Mouse (Mus musculus) heart, postnatal 0 days (tissue): ENCODE measurements around the gene Neu2. TPM values are rescaled to one million over a fixed set of nuclear protein-coding genes. Genes with fewer than 3 reads are reported as not detected.
"Not testable (repeated sequence)": the region's sequence is repeated elsewhere in the genome, so short reads cannot be mapped to it uniquely, and the experiment has no call there.

Experiments used
- ATAC-seq: fragments of 200-750 bp; cut with Nextera tagmentation; 2 replicates; pipeline ENCODE4 v1.8.0; 2017; ENCODE audit warnings: low read depth, moderate number of reproducible peaks, moderate library complexity; ENCODE audit not compliant: insufficient read depth
- DNase-seq: peaks from one replicate; pipeline ENCODE4 v3.0.0-alpha.2; 2016; ENCODE audit warnings: low spot score
- H3K27ac ChIP-seq: fragments of 300-500 bp; sonication (generic); 2 replicates; pipeline ENCODE4 v1.5.1; 2014; ENCODE audit warnings: low read depth, mild to moderate bottlenecking
- H3K27me3 ChIP-seq: fragments of 300-500 bp; sonication (generic); 2 replicates; pipeline ENCODE4 v1.6.1; 2014; ENCODE audit warnings: low read length, mixed read lengths; ENCODE audit not compliant: control insufficient read depth, insufficient read depth
- H3K36me3 ChIP-seq: fragments of 300-500 bp; sonication (generic); replicated peaks from 2 replicates; pipeline ENCODE4 v1.6.1; 2014; ENCODE audit warnings: low read length, mixed read lengths; ENCODE audit not compliant: control insufficient read depth, insufficient read depth
- H3K4me1 ChIP-seq: fragments of 300-500 bp; sonication (generic); 2 replicates; pipeline ENCODE4 v1.6.1; 2014; ENCODE audit warnings: antibody characterized with exemption; ENCODE audit not compliant: control insufficient read depth, insufficient read depth
- H3K4me2 ChIP-seq: fragments of 300-500 bp; sonication (generic); 2 replicates; pipeline ENCODE4 v1.6.1; 2014; ENCODE audit warnings: low read depth, mild to moderate bottlenecking, low read length, moderate library complexity
- H3K4me3 ChIP-seq: fragments of 300-500 bp; sonication (generic); 2 replicates; pipeline ENCODE4 v1.5.1; 2014; ENCODE audit warnings: low read depth, low read length
- H3K9ac ChIP-seq: fragments of 300-500 bp; sonication (generic); replicated peaks from 2 replicates; pipeline ENCODE4 v1.6.1; 2014; ENCODE audit warnings: low read depth, low read length, mixed read lengths
- H3K9me3 ChIP-seq: fragments of 300-500 bp; sonication (generic); replicated peaks from 2 replicates; pipeline ENCODE4 v1.6.1; 2016; ENCODE audit warnings: low read length; ENCODE audit not compliant: control insufficient read depth
- CTCF ChIP-seq: IDR thresholded peaks from 2 replicates; pipeline ENCODE4 v1.5.1; 2016; ENCODE audit warnings: antibody characterized with exemption, control low read depth, low read depth
- EP300 ChIP-seq: IDR thresholded peaks from 2 replicates; pipeline ENCODE4 v1.6.1; 2016; ENCODE audit warnings: antibody characterized with exemption, low read depth
- WGBS: fragments of 180-500 bp; shearing (Covaris S2); extraction: QIAGEN DNeasy Blood & Tissue Kit; methylation state at CpG from one replicate; pipeline ENCODE4 v1.1.7; 2014; 5-methylcytosine and 5-hydroxymethylcytosine counted together
- polyA plus RNA-seq: library from polyadenylated mRNA; unstranded; fragments of >200 nt; fragmentation: Nextera tagmentation; extraction: Ambion mirVana; gene quantifications from 2 replicates; pipeline ENCODE4 v1.2.1, GENCODE M21; 2015
- total RNA-seq: library from RNA; depleted of rRNA; stranded (reverse); fragments of >200 nt; gene quantifications from 2 replicates; pipeline ENCODE4 v1.2.3, GENCODE M21; 2014; ENCODE audit warnings: low replicate concordance; rRNA removed

Gene Neu2
- not detected in 2 replicates for total RNA-seq
- 0.23 TPM in 1 of 2 replicates, not detected in the other for polyA plus RNA-seq

DNA sequence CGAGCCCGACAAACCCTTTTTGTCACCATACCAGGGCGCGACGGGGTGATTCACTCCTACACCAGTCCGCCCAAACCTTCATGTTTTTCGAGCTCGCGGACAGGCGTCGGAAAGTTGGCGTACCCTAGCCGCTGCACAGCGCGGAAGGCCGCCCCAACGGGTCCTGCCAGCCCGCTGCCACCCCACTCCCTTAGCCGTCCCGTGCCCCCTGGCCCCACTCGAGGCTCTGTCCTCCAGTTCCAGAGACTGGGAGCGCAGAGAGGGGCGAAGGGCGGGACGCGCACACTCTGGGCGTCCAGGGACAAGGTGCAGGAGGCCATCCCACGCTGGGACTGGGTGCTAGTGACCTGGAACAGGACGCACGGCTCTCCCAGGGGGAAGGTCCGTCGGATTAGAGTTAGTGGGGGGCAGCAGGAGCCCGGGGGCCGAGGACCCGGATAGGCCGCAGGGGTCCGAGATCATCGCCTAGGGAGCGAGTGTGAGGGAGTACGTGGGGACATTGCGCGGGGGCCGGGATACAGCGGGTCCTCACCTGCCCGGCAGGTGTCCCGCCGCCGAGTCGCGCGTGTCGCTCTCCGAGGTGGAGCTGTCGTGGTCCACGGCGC is at the start of gene Neu2:
Neu2 (plus strand) TSS at position 329 of the 605 bp plus-strand sequence.
- Histone ChIP-seq H3K27me3 (peaks cover 49% of the 10 kb centered on the region), H3K4me3 (peak within 1 kb of the TSS; percentile 71), H3K27ac (no peak within 1 kb of the TSS)

DNA sequence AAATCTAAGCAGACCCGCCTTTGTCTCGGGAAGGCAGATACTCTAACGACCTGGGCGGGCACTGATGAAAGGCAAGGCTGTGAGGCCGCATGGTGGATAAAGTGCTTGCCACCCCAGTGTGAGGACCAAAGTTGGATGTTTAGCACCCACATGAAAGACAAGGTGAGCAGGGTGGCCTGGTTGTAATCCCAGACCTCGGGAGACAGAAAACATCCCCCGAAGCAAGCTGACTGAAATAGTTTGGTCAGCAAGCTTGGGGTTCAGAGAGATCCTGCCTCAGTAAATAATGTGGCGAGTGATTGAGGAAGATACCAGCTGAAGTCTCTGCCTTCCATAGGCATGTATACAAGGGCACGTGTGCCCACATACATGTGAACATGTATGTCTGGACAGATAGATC is 42.2 kb upstream of the Neu2 start:
- no peaks in the 10 kb centered on the region for H3K4me1 ChIP-seq

More for the DNA sequence above, at the start of gene Neu2:
- Histone ChIP-seq H3K9ac (no peak within 1 kb of the TSS), H3K4me2 (peak within 1 kb of the TSS; percentile 99), H3K36me3 (no peaks in the 10 kb centered on the region), H3K4me1 (peaks cover 5% of the 10 kb centered on the region; the same call in 1 of the 2 replicates), H3K9me3 (0 out of 2 replicates have a peak, but pooled peaks cover 5% of the 10 kb centered on the region)
- TF ChIP-seq CTCF (no peak), EP300 (no peak)
- ATAC-seq = 0 out of 2 replicates have a peak, but pooled peaks have one; percentile 17
- DNase-seq = no peak
- under 1% methylated on average over 56 of the region's 56 CpGs for WGBS

DNA sequence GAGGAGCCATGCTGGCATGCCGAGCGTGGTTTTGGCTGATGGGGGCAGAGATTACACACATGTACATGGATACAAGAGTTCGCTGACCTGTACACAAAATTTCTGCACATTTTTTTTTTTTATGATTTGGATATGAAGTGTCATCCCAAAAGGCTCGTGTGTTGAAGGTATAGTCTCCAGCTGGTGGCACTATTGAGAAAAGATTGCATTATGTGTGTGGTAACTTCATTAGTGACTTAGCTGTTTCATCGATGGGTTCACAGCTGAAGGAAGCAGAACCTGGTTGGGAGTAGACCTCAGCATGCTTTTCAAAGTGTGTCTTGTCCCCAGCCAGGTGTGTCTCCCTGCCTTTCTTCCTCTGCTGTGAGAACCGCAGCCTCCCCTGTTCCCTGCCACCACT is 41.4 kb upstream of the Neu2 start:
- H3K27me3 ChIP-seq = 0 out of 2 replicates have a peak, but pooled peaks cover 3% of the 10 kb centered on the region
- H3K27ac ChIP-seq = no peak overlapping the region
- TF ChIP-seq CTCF = no peak
- no peak for TF ChIP-seq EP300
- no peak overlapping the region for H3K9ac ChIP-seq
- ATAC-seq (no peak), DNase-seq (no peak)
- H3K36me3 ChIP-seq = no peaks in the 10 kb centered on the region
- H3K9me3 ChIP-seq = no peaks in the 10 kb centered on the region
- H3K4me3 ChIP-seq = no peak overlapping the region
- whole genome bisulfite sequencing = 64% methylated on average over 6 of the region's 6 CpGs
- no peaks in the 10 kb centered on the region for H3K4me1 ChIP-seq
- no peak overlapping the region for H3K4me2 ChIP-seq

More for the DNA sequence above, 42.2 kb upstream of the Neu2 start:
- WGBS = 70% methylated on average over 9 of the region's 9 CpGs
- ATAC-seq (no peak), DNase-seq (no peak)
- Histone ChIP-seq H3K36me3 (no peaks in the 10 kb centered on the region), H3K27ac (no peak overlapping the region), H3K9me3 (no peaks in the 10 kb centered on the region), H3K9ac (no peak overlapping the region), H3K4me2 (no peak overlapping the region), H3K27me3 (0 out of 2 replicates have a peak, but pooled peaks cover 3% of the 10 kb centered on the region), H3K4me3 (no peak overlapping the region)
- no peak for TF ChIP-seq CTCF
- TF ChIP-seq EP300 = no peak

DNA sequence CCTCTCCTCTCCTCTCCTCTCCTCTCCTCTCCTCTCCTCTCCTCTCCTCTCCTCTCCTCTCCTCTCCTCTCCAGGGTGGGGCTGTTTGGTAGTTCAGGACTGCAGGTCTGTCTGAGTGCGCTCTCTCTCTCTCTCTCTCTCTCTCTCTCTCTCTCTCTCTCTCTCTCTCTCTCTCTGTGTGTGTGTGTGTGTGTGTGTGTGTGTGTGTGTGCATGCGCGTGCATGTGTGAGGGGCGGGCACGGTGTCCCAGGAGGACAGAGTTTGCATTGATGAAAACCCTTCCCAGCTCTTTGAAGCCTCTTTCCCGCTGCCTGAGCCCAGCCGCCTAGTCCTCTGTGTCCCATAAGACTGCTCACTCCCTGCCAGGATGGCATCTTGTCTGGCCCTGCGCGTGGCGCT is 39.7 kb upstream of the Neu2 start, which contains the start of gene Snorc:
Snorc (plus strand) TSS at position 301 of the 400 bp plus-strand sequence.
- ATAC-seq, H3K9ac ChIP-seq, DNase-seq, H3K4me3 ChIP-seq, H3K27ac ChIP-seq, H3K9me3 ChIP-seq, H3K4me1 ChIP-seq, H3K4me2 ChIP-seq, H3K36me3 ChIP-seq: not testable (repeated sequence)
- 45% methylated on average over 5 of the region's 10 CpGs for WGBS
- peaks cover 16% of the 10 kb centered on the region for H3K27me3 ChIP-seq

DNA sequence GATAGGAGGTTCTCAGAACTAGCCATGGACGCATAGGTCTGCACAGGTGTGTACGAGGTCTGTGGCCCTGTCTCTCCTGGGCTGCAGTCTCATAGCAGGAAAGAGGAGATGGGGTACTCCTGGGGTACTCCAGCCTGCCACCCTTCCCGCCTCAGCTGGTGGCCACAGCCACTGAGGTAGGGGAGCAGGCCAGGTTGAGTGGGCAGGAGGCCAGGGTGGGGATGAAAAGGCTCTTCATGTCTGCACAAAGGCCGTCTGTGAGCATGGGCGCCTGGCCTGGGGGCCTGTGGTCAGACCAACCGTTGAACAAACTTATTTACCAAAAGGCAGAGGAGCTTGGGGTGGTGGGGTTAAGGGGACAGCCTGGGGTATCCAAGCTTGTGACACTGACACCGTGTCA is 37.8 kb upstream of the Neu2 start:
- Histone ChIP-seq H3K4me3 (no peak overlapping the region), H3K9me3 (no peaks in the 10 kb centered on the region), H3K4me2 (no peak overlapping the region), H3K27ac (no peak overlapping the region), H3K4me1 (no peaks in the 10 kb centered on the region), H3K36me3 (no peaks in the 10 kb centered on the region), H3K27me3 (peaks cover 30% of the 10 kb centered on the region), H3K9ac (no peak overlapping the region)
- WGBS = 69% methylated on average over 7 of the region's 7 CpGs
- no peak for DNase-seq
- ATAC-seq = no peak
- no peak for TF ChIP-seq EP300
- TF ChIP-seq CTCF = no peak

DNA sequence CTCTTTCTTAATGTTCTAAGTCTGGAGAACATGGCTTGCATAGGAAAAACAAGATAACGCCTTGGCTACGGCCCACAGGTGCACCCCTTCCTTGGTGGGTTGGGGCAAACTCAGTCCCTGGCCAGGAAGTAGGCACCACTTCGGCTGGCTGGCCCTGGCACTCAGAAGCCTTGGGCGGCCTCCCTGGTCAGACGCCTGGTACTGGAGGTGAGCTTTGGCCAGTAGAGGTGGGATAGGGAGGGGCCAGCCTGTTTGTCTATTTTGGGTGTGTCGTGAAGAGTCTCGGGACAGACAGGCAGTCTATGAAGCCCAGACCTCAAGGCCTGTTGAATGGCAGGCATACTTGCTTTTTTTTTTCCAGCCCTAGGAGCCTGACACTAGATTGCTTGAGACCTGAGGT is 37.1 kb upstream of the Neu2 start:
- H3K36me3 ChIP-seq = no peaks in the 10 kb centered on the region
- no peak overlapping the region for H3K4me3 ChIP-seq
- 68% methylated on average over 7 of the region's 7 CpGs for WGBS
- no peak overlapping the region for H3K9ac ChIP-seq
- no peak for ATAC-seq
- H3K27me3 ChIP-seq = peaks cover 30% of the 10 kb centered on the region
- TF ChIP-seq EP300 = no peak
- no peak overlapping the region for H3K27ac ChIP-seq
- DNase-seq = no peak
- no peaks in the 10 kb centered on the region for H3K4me1 ChIP-seq
- no peak overlapping the region for H3K4me2 ChIP-seq
- no peaks in the 10 kb centered on the region for H3K9me3 ChIP-seq
